ENCODE assay signal across 25 mouse cellular contexts in the genomic region with DNA sequence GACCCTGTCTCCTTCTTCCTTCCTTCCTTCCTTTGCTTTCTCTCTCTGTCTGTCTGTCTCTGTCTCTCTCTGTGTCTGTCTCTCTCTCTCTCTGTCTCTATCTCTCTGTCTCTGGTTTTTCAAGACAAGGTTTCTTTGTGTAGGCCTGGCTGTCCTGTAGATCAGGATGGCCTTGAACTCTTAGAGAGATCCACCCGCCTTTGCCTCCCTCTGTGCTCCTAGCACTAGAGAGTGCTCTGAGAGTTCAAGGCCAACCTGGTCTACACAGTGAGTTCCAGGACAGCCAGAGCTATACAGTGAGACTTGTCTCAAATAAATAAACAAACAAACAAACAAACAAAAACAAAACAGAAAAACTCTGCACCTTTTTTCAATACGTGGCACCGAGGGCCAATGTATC. TPM values are rescaled to one million over a fixed set of nuclear protein-coding genes. Genes with fewer than 3 reads are reported as not detected.
DNase-seq lines count a peak whose midpoint lies in the region; ATAC-seq and TF ChIP-seq lines count a peak whose summit lies in the region.
"Had no signal": no experiment of that assay in that cellular context is flagged by ENCODE, and none has a peak within 500 bp of the region (broad histone marks: within the 10 kb centered on the region; RNA-seq: fewer than 3 reads in every experiment).

No protein-coding gene starts in this region.

- no peaks in the 10 kb centered on the region for H3K9me3 ChIP-seq in forebrain, embryonic 10.5 days
- H3K9me3 ChIP-seq in forebrain, postnatal 0 days (ENCODE audit: low read length), result no peaks in the 10 kb centered on the region
- H3K9me3 ChIP-seq in midbrain, embryonic 10.5 days (replicated peaks), result no peaks in the 10 kb centered on the region
- H3K9me3 ChIP-seq in midbrain, postnatal 0 days (ENCODE audit: low read length), result no peaks in the 10 kb centered on the region
- no peaks in the 10 kb centered on the region for H3K9me3 ChIP-seq in limb, embryonic 12.5 days
- no peaks in the 10 kb centered on the region for H3K9me3 ChIP-seq in heart, embryonic 10.5 days
- H3K9me3 ChIP-seq: embryonic facial prominence, embryonic 13.5 days; limb, embryonic 13.5 days; liver, embryonic 12.5 days; neural tube, embryonic 15.5 days had no signal

- peak overlapping the region; percentile 74 for H3K27ac ChIP-seq in forebrain, embryonic 10.5 days
- H3K27ac ChIP-seq in forebrain, postnatal 0 days (ENCODE audit: low read depth, low read length), result no peak overlapping the region
- peak overlapping the region; percentile 75 for H3K27ac ChIP-seq in midbrain, embryonic 10.5 days (replicated peaks)
- no peak overlapping the region for H3K27ac ChIP-seq in midbrain, postnatal 0 days (ENCODE audit: low read depth, low read length)
- H3K27ac ChIP-seq in limb, embryonic 12.5 days, result peak overlapping the region; percentile 56; the same call in 1 of the 2 replicates
- no peak overlapping the region for H3K27ac ChIP-seq in heart, embryonic 10.5 days
- H3K27ac ChIP-seq: embryonic facial prominence, embryonic 13.5 days; limb, embryonic 13.5 days; liver, embryonic 12.5 days; neural tube, embryonic 15.5 days had no signal

- no peak for ATAC-seq in forebrain, postnatal 0 days
- ATAC-seq in midbrain, postnatal 0 days (ENCODE audit: low FRiP score), result no peak
- ATAC-seq in limb, embryonic 12.5 days (ENCODE audit: insufficient number of reproducible peaks, insufficient read depth, low FRiP score, low TSS enrichment, low read depth), result no peak
- ATAC-seq: inflammation-experienced regulatory T-cells, adult 6 months; liver, embryonic 12.5 days had no signal

- no peak overlapping the region for H3K4me3 ChIP-seq in forebrain, embryonic 10.5 days
- no peak overlapping the region for H3K4me3 ChIP-seq in forebrain, postnatal 0 days (ENCODE audit: low read depth, low read length)
- H3K4me3 ChIP-seq in midbrain, embryonic 10.5 days, result no peak overlapping the region
- no peak overlapping the region for H3K4me3 ChIP-seq in midbrain, postnatal 0 days (ENCODE audit: low read depth, low read length)
- no peak overlapping the region for H3K4me3 ChIP-seq in limb, embryonic 12.5 days (replicated peaks)
- H3K4me3 ChIP-seq in heart, embryonic 10.5 days, result no peak overlapping the region
- H3K4me3 ChIP-seq: embryonic facial prominence, embryonic 13.5 days; erythroblast, embryonic 14.5 days; limb, embryonic 13.5 days; liver, embryonic 12.5 days; neural tube, embryonic 15.5 days had no signal

- DNase-seq in forebrain, embryonic 10.5 days (ENCODE audit: extremely low spot score, low spot score), result no peak
- no peak for DNase-seq in forebrain, postnatal 0 days
- DNase-seq in midbrain, embryonic 10.5 days (ENCODE audit: low spot score), result no peak
- no peak for DNase-seq in midbrain, postnatal 0 days (ENCODE audit: low spot score)
- DNase-seq in heart, embryonic 10.5 days (ENCODE audit: low spot score), result no peak
- no peak for DNase-seq in right cerebral cortex, adult 18-20 months
- DNase-seq: adrenal gland, adult 2 months; cerebellum, adult 2 months; cerebellum, postnatal 25 days; gastrocnemius, postnatal 36 days; heart, postnatal 4 days; kidney, adult 9 months; kidney, postnatal 14 days; lung, adult 18-20 months; lung, postnatal 10 days; thymus, adult 18-20 months; thymus, postnatal 36 days had no signal

- no peaks in the 10 kb centered on the region for H3K36me3 ChIP-seq in forebrain, embryonic 10.5 days (replicated peaks)
- H3K36me3 ChIP-seq in forebrain, postnatal 0 days (ENCODE audit: insufficient read depth), result no peaks in the 10 kb centered on the region
- no peaks in the 10 kb centered on the region for H3K36me3 ChIP-seq in midbrain, embryonic 10.5 days
- no peaks in the 10 kb centered on the region for H3K36me3 ChIP-seq in midbrain, postnatal 0 days (ENCODE audit: insufficient read depth, low read length)
- no peaks in the 10 kb centered on the region for H3K36me3 ChIP-seq in limb, embryonic 12.5 days
- H3K36me3 ChIP-seq in heart, embryonic 10.5 days, result no peaks in the 10 kb centered on the region
- H3K36me3 ChIP-seq: embryonic facial prominence, embryonic 13.5 days; limb, embryonic 13.5 days; liver, embryonic 12.5 days; neural tube, embryonic 15.5 days had no signal

- no peak for TF ChIP-seq CTCF in forebrain, postnatal 0 days (IDR thresholded peaks at IDR 0.05; ENCODE audit: low read depth)
- no peak for TF ChIP-seq CTCF in midbrain, postnatal 0 days (IDR thresholded peaks at IDR 0.05)

- H3K4me2 ChIP-seq in forebrain, postnatal 0 days (ENCODE audit: low read depth), result no peak overlapping the region
- no peak overlapping the region for H3K4me2 ChIP-seq in midbrain, postnatal 0 days (ENCODE audit: low read depth, low read length, poor library complexity, severe bottlenecking)
- no peak overlapping the region for H3K4me2 ChIP-seq in limb, embryonic 12.5 days
- H3K4me2 ChIP-seq: embryonic facial prominence, embryonic 13.5 days; limb, embryonic 13.5 days; liver, embryonic 12.5 days; neural tube, embryonic 15.5 days had no signal

- no peaks in the 10 kb centered on the region for H3K27me3 ChIP-seq in forebrain, embryonic 10.5 days (ENCODE audit: poor library complexity, severe bottlenecking)
- no peaks in the 10 kb centered on the region for H3K27me3 ChIP-seq in forebrain, postnatal 0 days (ENCODE audit: insufficient read depth, low read length)
- H3K27me3 ChIP-seq in midbrain, embryonic 10.5 days (ENCODE audit: low read depth, poor library complexity, severe bottlenecking), result no peaks in the 10 kb centered on the region; the same call in 1 of the 2 replicates
- no peaks in the 10 kb centered on the region for H3K27me3 ChIP-seq in midbrain, postnatal 0 days (ENCODE audit: insufficient read depth, low read length)
- no peaks in the 10 kb centered on the region for H3K27me3 ChIP-seq in limb, embryonic 12.5 days
- no peaks in the 10 kb centered on the region for H3K27me3 ChIP-seq in heart, embryonic 10.5 days (ENCODE audit: insufficient read depth, poor library complexity, severe bottlenecking)
- H3K27me3 ChIP-seq: embryonic facial prominence, embryonic 13.5 days; limb, embryonic 13.5 days; liver, embryonic 12.5 days; neural tube, embryonic 15.5 days had no signal

- 28% methylated on average over 3 of the region's 3 CpGs for WGBS in forebrain, embryonic 10.5 days
- 33% methylated on average over 3 of the region's 3 CpGs for WGBS in forebrain, postnatal 0 days
- WGBS in midbrain, embryonic 10.5 days, result 43% methylated on average over 3 of the region's 3 CpGs
- WGBS in midbrain, postnatal 0 days, result 33% methylated on average over 3 of the region's 3 CpGs
- 35% methylated on average over 3 of the region's 3 CpGs for WGBS in limb, embryonic 12.5 days
- WGBS in heart, embryonic 10.5 days, result 41% methylated on average over 3 of the region's 3 CpGs

- H3K4me1 ChIP-seq in forebrain, embryonic 10.5 days, result peaks cover 57% of the 10 kb centered on the region
- H3K4me1 ChIP-seq in forebrain, postnatal 0 days (ENCODE audit: insufficient read depth), result no peaks in the 10 kb centered on the region
- H3K4me1 ChIP-seq in midbrain, embryonic 10.5 days, result peaks cover 53% of the 10 kb centered on the region
- H3K4me1 ChIP-seq in midbrain, postnatal 0 days (ENCODE audit: insufficient read depth, low read length), result no peaks in the 10 kb centered on the region
- peaks cover 45% of the 10 kb centered on the region for H3K4me1 ChIP-seq in limb, embryonic 12.5 days (replicated peaks)
- peaks cover 55% of the 10 kb centered on the region for H3K4me1 ChIP-seq in heart, embryonic 10.5 days

- no peak overlapping the region for H3K9ac ChIP-seq in forebrain, postnatal 0 days
- no peak overlapping the region for H3K9ac ChIP-seq in midbrain, postnatal 0 days (replicated peaks; ENCODE audit: low read length, poor library complexity, severe bottlenecking)
- H3K9ac ChIP-seq in limb, embryonic 12.5 days (replicated peaks), result no peak overlapping the region
- H3K9ac ChIP-seq: embryonic facial prominence, embryonic 13.5 days; liver, embryonic 12.5 days; neural tube, embryonic 15.5 days had no signal

RNA-seq across cellular contexts. Expression of a gene that starts 9.8 kb away (rescaled TPM):
- polyA plus RNA-seq in forebrain, embryonic 10.5 days (2016; fragmentation: Nextera tagmentation; extraction: Ambion mirVana), result 0.06 and 0.11 TPM in 2 replicates
- total RNA-seq in forebrain, postnatal 0 days (2014; rRNA removed), result not detected in 2 replicates
- 0.06 TPM in 2 replicates for polyA plus RNA-seq in forebrain, postnatal 0 days (2015; fragmentation: Nextera tagmentation; extraction: Ambion mirVana)
- polyA plus RNA-seq in midbrain, embryonic 10.5 days (2016; fragmentation: Nextera tagmentation; extraction: Ambion mirVana), result 0.05 and 0.10 TPM in 2 replicates
- 0.33 and 0.47 TPM in 2 replicates for total RNA-seq in midbrain, postnatal 0 days (2014; rRNA removed)
- 0.19 TPM in 1 of 2 replicates, not detected in the other for polyA plus RNA-seq in midbrain, postnatal 0 days (2015; fragmentation: Nextera tagmentation; extraction: Ambion mirVana)
- polyA plus RNA-seq in limb, embryonic 12.5 days (2016; fragmentation: Nextera tagmentation; extraction: Ambion mirVana), result 0.26 and 0.36 TPM in 2 replicates
- polyA plus RNA-seq in heart, embryonic 10.5 days (2016; fragmentation: Nextera tagmentation; extraction: Ambion mirVana), result 0.36 and 0.43 TPM in 2 replicates
- total RNA-seq: layer of hippocampus, postnatal 14 days had no signal

RNA-seq across cellular contexts. Expression of a gene that starts 41.7 kb away (rescaled TPM):
- 29.7 and 32.2 TPM in 2 replicates for polyA plus RNA-seq in forebrain, embryonic 10.5 days (2016; fragmentation: Nextera tagmentation; extraction: Ambion mirVana)
- 27.9 and 29.8 TPM in 2 replicates for total RNA-seq in forebrain, postnatal 0 days (2014; rRNA removed)
- 28.0 and 41.0 TPM in 2 replicates for polyA plus RNA-seq in forebrain, postnatal 0 days (2015; fragmentation: Nextera tagmentation; extraction: Ambion mirVana)
- polyA plus RNA-seq in midbrain, embryonic 10.5 days (2016; fragmentation: Nextera tagmentation; extraction: Ambion mirVana), result 34.7 and 35.5 TPM in 2 replicates
- total RNA-seq in midbrain, postnatal 0 days (2014; rRNA removed), result 16.6 and 21.0 TPM in 2 replicates
- 31.0 and 38.2 TPM in 2 replicates for polyA plus RNA-seq in midbrain, postnatal 0 days (2015; fragmentation: Nextera tagmentation; extraction: Ambion mirVana)
- polyA plus RNA-seq in limb, embryonic 12.5 days (2016; fragmentation: Nextera tagmentation; extraction: Ambion mirVana), result 25.8 and 31.7 TPM in 2 replicates
- 32.3 and 33.1 TPM in 2 replicates for polyA plus RNA-seq in heart, embryonic 10.5 days (2016; fragmentation: Nextera tagmentation; extraction: Ambion mirVana)

RNA-seq across cellular contexts. Expression of a gene that starts 47.0 kb away (rescaled TPM):
- 5.8 and 7.4 TPM in 2 replicates for polyA plus RNA-seq in forebrain, embryonic 10.5 days (2016; fragmentation: Nextera tagmentation; extraction: Ambion mirVana)
- 56.7 and 82.4 TPM in 2 replicates for total RNA-seq in forebrain, postnatal 0 days (2014; rRNA removed)
- polyA plus RNA-seq in forebrain, postnatal 0 days (2015; fragmentation: Nextera tagmentation; extraction: Ambion mirVana), result 7.6 and 8.4 TPM in 2 replicates
- 5.7 and 5.8 TPM in 2 replicates for polyA plus RNA-seq in midbrain, embryonic 10.5 days (2016; fragmentation: Nextera tagmentation; extraction: Ambion mirVana)
- 105 and 115 TPM in 2 replicates for total RNA-seq in midbrain, postnatal 0 days (2014; rRNA removed)
- polyA plus RNA-seq in midbrain, postnatal 0 days (2015; fragmentation: Nextera tagmentation; extraction: Ambion mirVana), result 9.2 and 11.0 TPM in 2 replicates
- 13.2 and 14.5 TPM in 2 replicates for polyA plus RNA-seq in limb, embryonic 12.5 days (2016; fragmentation: Nextera tagmentation; extraction: Ambion mirVana)
- polyA plus RNA-seq in heart, embryonic 10.5 days (2016; fragmentation: Nextera tagmentation; extraction: Ambion mirVana), result 8.4 and 12.2 TPM in 2 replicates

Comparison
In these comparisons a context has a peak if more than half of its experiments do, and no peak if none do; other contexts are left out.
1. H3K27ac ChIP-seq: peak in forebrain, embryonic 10.5 days (single experiment), midbrain, embryonic 10.5 days (single experiment) and limb, embryonic 12.5 days (single experiment); none in forebrain, postnatal 0 days (single experiment), midbrain, postnatal 0 days (single experiment) and heart, embryonic 10.5 days (single experiment).